Mouse (Mus musculus) liver, adult 2 months (tissue): ENCODE data around the gene Dstyk. TPM values are rescaled to one million over a fixed set of nuclear protein-coding genes. Genes with fewer than 3 reads are reported as not detected.
A peak's percentile ranks its signal among the peaks of the same experiment; 100 is the strongest.

Experiments
- DNase-seq: peaks from one replicate; pipeline ENCODE4 v3.0.0-alpha.2; 2011; ENCODE audit warnings: low read depth, low spot score; ENCODE audit errors: extremely low read depth
- H3K27ac ChIP-seq: fragments of 200-500 bp; replicated peaks from 2 replicates; pipeline ENCODE4 v1.5.1; 2012; ENCODE audit warnings: low read depth, mild to moderate bottlenecking, control low read depth, inconsistent platforms, low read length; ENCODE audit not compliant: insufficient read depth
- H3K27me3 ChIP-seq: fragments of 200-500 bp; 2 replicates; pipeline ENCODE4 v1.6.1; 2012; ENCODE audit warnings: mild to moderate bottlenecking, moderate library complexity, low read length, inconsistent platforms; ENCODE audit not compliant: control insufficient read depth, insufficient read depth
- H3K36me3 ChIP-seq: fragments of 200-500 bp; 2 replicates; pipeline ENCODE4 v1.6.1; 2012; ENCODE audit warnings: low read length, inconsistent platforms; ENCODE audit not compliant: control insufficient read depth, insufficient read depth
- H3K4me1 ChIP-seq: fragments of 200-500 bp; 2 replicates; pipeline ENCODE4 v1.6.1; 2011; ENCODE audit warnings: low read length; ENCODE audit not compliant: control insufficient read depth, insufficient read depth
- H3K4me3 ChIP-seq: fragments of 200-500 bp; 2 replicates; pipeline ENCODE4 v1.5.1; 2011; ENCODE audit warnings: low read depth, mild to moderate bottlenecking, control low read depth, low read length, moderate library complexity; ENCODE audit not compliant: insufficient read depth
- H3K79me2 ChIP-seq: fragments of 200-500 bp; 2 replicates; pipeline ENCODE4 v1.6.1; 2012; ENCODE audit warnings: inconsistent platforms, mild to moderate bottlenecking, low read length, moderate library complexity; ENCODE audit not compliant: control insufficient read depth, insufficient read depth
- H3K9ac ChIP-seq: fragments of 200-500 bp; 2 replicates; pipeline ENCODE4 v1.6.1; 2012; ENCODE audit warnings: low read depth, mild to moderate bottlenecking, control low read depth, inconsistent platforms, low read length
- CTCF ChIP-seq: fragments of 200-500 bp; IDR thresholded peaks from 2 replicates; pipeline ENCODE4 v1.5.1; 2011; ENCODE audit warnings: low read depth, low read length, control low read depth
- POLR2A ChIP-seq: fragments of 200-500 bp; IDR thresholded peaks from 2 replicates; pipeline ENCODE4 v1.6.1; 2011; ENCODE audit warnings: low read length, control low read depth; ENCODE audit not compliant: insufficient read depth; ENCODE audit errors: extremely low read depth
- WGBS: fragments of 180-500 bp; shearing (Covaris S2); methylation state at CpG from one replicate; pipeline ENCODE4 v1.1.7; 2018; 5-methylcytosine and 5-hydroxymethylcytosine counted together
- polyA plus RNA-seq: library from polyadenylated mRNA; depleted of rRNA; stranded (reverse); fragments of >200 nt; gene quantifications from 2 replicates; pipeline ENCODE4 v1.2.3, GENCODE M21; 2012
- total RNA-seq: library from RNA; depleted of rRNA; stranded (reverse); fragments of >200 nt; gene quantifications from 2 replicates; pipeline ENCODE4 v1.2.3, GENCODE M21; 2014

The Dstyk gene
- total and polyA plus RNA-seq, 2 experiments: 4.1 to 8.9 TPM

- H3K79me2 ChIP-seq: no peaks in the 10 kb centered on the region
- no peak overlapping the region for H3K9ac ChIP-seq
- no peak overlapping the region for H3K4me3 ChIP-seq
- no peak overlapping the region for H3K27ac ChIP-seq
- no peaks in the 10 kb centered on the region for H3K36me3 ChIP-seq
- no peaks in the 10 kb centered on the region for H3K27me3 ChIP-seq
- peaks cover 3% of the 10 kb centered on the region; the same call in 1 of the 2 replicates for H3K4me1 ChIP-seq
- WGBS: 31% methylated on average over 6 of the region's 6 CpGs
- TF ChIP-seq CTCF (no peak), POLR2A (no peak)
- no peak for DNase-seq
These were observed 44.3 kb upstream of the Dstyk start for GRCm38 (mm10) chr1:132372896-132373534.

GRCm38 (mm10) chr1:132374140-132374872 is 43.0 kb upstream of the Dstyk start:
- no peak for TF ChIP-seq POLR2A
- TF ChIP-seq CTCF: no peak
- Histone ChIP-seq H3K4me3 (no peak overlapping the region), H3K36me3 (no peaks in the 10 kb centered on the region), H3K9ac (no peak overlapping the region), H3K79me2 (no peaks in the 10 kb centered on the region), H3K27me3 (no peaks in the 10 kb centered on the region), H3K27ac (peak overlapping the region; percentile 49), H3K4me1 (peaks cover 3% of the 10 kb centered on the region; the same call in 1 of the 2 replicates)
- DNase-seq: peak; percentile 14
- WGBS: 35% methylated on average over 5 of the region's 5 CpGs

DNA sequence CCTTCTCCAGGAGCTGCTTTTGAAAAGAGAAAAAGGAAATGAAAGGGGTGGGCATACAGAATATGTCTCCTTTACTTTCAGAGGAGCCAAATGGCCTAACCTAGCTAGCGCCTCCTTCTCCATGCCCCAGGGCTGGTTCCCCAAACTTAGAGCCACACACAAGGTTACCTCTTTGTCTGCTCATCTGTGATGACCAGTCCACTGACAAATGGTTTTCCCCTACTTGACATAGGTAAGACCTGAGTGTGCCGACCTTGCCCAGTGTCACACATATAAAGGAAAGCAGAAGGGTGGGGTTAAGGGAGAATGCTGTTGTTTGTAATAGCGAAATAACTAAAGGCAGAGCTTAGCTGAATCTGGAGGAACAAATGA is 42.5 kb upstream of the Dstyk start:
- H3K9ac ChIP-seq: no peak overlapping the region
- H3K4me1 ChIP-seq: peaks cover 3% of the 10 kb centered on the region; the same call in 1 of the 2 replicates
- WGBS: 77% methylated on average over 3 of the region's 3 CpGs
- TF ChIP-seq POLR2A: no peak
- no peak for TF ChIP-seq CTCF
- H3K27ac ChIP-seq: peak overlapping the region; percentile 35
- H3K79me2 ChIP-seq: no peaks in the 10 kb centered on the region
- no peak overlapping the region for H3K4me3 ChIP-seq
- DNase-seq: no peak
- no peaks in the 10 kb centered on the region for H3K36me3 ChIP-seq
- H3K27me3 ChIP-seq: no peaks in the 10 kb centered on the region

DNA sequence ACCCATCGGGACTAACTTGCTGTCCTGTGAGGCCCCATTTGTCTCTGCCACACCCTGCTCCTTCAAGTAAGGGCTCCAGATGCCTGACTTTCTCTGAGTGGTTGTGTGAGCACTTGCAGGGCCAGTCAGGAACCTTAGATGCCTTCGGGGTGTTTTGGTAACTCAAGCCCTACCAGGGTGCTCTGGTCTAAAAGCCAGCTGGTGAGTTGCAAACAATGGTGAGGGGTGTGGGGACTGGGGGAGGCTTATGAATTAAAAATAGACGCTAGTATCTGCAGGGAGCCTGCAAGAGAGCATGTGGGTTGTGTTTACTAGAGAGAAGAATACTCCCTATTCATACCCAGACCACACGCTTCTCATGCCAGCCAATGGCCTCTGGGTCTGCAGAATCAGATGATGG is 42.1 kb upstream of the Dstyk start:
- peak overlapping the region; percentile 35; the same call in 1 of the 2 replicates for H3K27ac ChIP-seq
- TF ChIP-seq CTCF (no peak), POLR2A (no peak)
- no peak overlapping the region for H3K4me3 ChIP-seq
- H3K79me2 ChIP-seq: no peaks in the 10 kb centered on the region
- 77% methylated on average over 4 of the region's 4 CpGs for WGBS
- no peak overlapping the region for H3K9ac ChIP-seq
- no peak for DNase-seq
- H3K4me1 ChIP-seq: peaks cover 3% of the 10 kb centered on the region; the same call in 1 of the 2 replicates
- no peaks in the 10 kb centered on the region for H3K36me3 ChIP-seq
- no peaks in the 10 kb centered on the region for H3K27me3 ChIP-seq

DNA sequence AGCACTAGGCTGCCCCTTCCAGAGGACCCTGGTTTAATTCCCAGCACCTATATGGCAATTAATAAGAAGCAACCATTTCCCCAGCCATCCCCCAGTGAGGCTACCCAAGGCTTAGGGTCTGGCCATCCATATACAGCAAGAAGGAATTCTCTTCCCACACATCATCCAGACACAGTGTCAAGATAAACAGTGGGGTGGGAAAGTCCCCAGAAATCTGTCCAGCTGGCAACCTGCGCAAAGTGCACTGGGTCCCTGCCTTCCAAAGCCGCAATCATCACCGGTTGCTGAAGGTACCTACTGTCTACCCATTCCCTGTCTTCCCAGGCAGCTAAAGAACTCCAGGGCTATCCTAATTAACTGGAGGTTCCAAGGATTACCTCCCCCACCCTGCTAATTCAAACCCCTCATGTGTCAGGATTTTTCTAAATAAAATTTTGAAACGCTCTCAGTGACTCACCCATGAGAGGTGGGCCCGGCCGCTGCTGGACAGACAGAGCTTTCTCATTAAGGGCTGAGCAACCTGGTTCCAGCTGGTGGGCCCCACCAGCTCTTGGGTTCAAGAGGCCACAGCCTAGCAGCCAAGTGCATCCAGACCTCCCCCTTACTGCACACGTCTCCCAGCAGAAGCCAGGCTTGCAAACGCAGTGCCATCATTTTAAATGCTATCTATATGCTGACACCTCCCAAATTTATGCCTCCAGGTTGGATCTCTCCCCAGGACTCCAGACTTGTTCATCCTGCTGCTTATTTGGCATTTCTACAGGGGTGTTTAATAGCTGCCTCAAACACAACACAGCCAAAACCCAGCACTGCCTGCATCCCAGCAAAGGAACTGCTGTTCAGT is 40.9 kb upstream of the Dstyk start:
- no peak for TF ChIP-seq POLR2A
- no peak for TF ChIP-seq CTCF
- 75% methylated on average over 8 of the region's 8 CpGs for WGBS
- peak overlapping the region; percentile 8 for H3K27ac ChIP-seq
- H3K79me2 ChIP-seq: no peaks in the 10 kb centered on the region
- no peak for DNase-seq
- H3K36me3 ChIP-seq: no peaks in the 10 kb centered on the region
- no peak overlapping the region for H3K9ac ChIP-seq
- H3K4me3 ChIP-seq: no peak overlapping the region
- peaks cover 3% of the 10 kb centered on the region; the same call in 1 of the 2 replicates for H3K4me1 ChIP-seq
- H3K27me3 ChIP-seq: no peaks in the 10 kb centered on the region
